Mouse (Mus musculus) kidney, embryonic 15.5 days (tissue): ENCODE measurements around the gene Kiss1. TPM values are rescaled to one million over a fixed set of nuclear protein-coding genes. Genes with fewer than 3 reads are reported as not detected.

Experiments used
- polyA plus RNA-seq: library from polyadenylated mRNA; unstranded; fragments of >200 nt; fragmentation: Nextera tagmentation; extraction: Ambion mirVana; gene quantifications from 2 replicates; pipeline ENCODE4 v1.2.1, GENCODE M21; 2015

Gene Kiss1
- polyA plus RNA-seq, 1 experiment from 2014 or later: not detected

Other genes starting within 250 kb of the Kiss1 start
- gene Ppp1r15b, start 190.7 kb upstream of the Kiss1 start, polyA plus RNA-seq: 42.1 and 42.2 TPM in 2 replicates
- gene Plekha6, start 157.7 kb upstream of the Kiss1 start, polyA plus RNA-seq: 6.9 and 8.4 TPM in 2 replicates
- gene Golt1a, start 12.1 kb upstream of the Kiss1 start, polyA plus RNA-seq: 4.5 and 5.2 TPM in 2 replicates
- gene Ren1, start 28.6 kb downstream of the Kiss1 start, polyA plus RNA-seq: 251 and 332 TPM in 2 replicates
- gene Etnk2, start 41.7 kb downstream of the Kiss1 start, polyA plus RNA-seq: 3.3 and 4.0 TPM in 2 replicates
- gene Sox13, start 102.5 kb downstream of the Kiss1 start, polyA plus RNA-seq: 15.0 and 16.2 TPM in 2 replicates